Mouse (Mus musculus) layer of hippocampus, adult 18-20 months (tissue): Measurements from ENCODE around the gene Efcab6. TPM values are rescaled to one million over a fixed set of nuclear protein-coding genes. Genes with fewer than 3 reads are reported as not detected.

Source experiments
- DNase-seq, 2 experiments: peaks; one replicate each; pipeline ENCODE4 v3.0.0; 2022; ENCODE audit warnings: low spot score in 2 of 2
- total RNA-seq, 2 experiments: library from RNA; stranded (reverse); gene quantifications; 2 replicates each; pipeline ENCODE4 v1.2.3; 2021

Efcab6 gene
- total RNA-seq, 2 experiments from 2014 or later = 6.3 to 7.6 TPM

DNA sequence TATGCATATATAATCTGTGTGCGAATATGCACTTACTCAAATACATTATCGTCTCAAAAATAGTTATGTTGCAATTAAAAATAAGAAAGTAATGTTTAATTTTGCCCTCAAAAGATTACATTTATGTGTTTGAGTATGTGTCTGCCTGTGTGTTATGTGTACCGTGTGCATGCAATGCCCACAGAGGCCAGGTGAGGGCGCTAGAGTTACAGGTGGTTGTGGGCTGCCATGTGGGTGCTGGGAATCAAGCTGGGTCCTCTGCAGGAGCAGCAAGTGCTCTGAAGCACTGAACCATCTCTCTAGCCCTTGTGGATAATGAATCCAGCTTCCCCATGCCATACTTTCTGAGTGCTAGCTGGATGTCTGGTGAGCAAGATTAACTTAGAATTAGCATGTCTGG, 522 bp upstream of the Efcab6 start:
- DNase-seq = no peak

DNA sequence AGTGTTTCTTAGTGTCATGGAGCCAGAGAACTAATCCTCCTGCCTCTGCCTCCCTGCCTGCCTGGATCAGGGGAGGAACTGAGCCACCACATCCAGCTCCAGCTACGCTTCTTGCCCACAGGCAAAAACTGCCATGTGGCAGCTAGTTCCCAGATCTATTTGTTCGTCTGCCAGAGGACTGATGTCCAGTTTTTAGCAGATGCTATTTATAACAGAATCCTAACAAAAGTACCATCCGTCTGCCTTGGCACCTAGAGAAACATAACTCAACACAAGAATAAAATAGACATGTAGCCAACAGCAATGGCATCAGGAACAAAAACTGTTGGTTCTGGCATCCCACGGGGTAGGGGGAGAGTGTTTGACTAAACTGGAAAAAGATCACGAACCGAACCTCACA, 6.3 kb downstream of the Efcab6 start:
- DNase-seq = no peak

DNA sequence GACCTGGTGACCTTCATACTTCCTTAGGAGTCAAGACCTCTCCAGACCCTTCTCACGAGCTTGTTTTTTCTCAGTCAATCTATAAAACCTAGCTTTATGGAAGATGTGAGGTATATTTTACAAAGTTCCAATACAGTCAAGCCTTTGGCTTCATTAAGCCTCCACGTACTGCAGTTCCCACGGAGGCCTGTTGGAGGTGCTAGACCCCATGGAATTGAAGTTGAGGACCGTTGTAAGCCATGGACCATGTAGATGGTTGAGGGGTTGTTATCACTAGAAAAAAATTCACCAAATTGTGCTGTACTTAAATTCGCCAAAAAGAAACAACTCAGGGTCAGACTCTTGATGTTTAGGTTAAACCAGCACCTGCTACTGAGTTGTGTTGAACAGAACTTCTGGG, 9.1 kb downstream of the Efcab6 start:
- DNase-seq = no peak

DNA sequence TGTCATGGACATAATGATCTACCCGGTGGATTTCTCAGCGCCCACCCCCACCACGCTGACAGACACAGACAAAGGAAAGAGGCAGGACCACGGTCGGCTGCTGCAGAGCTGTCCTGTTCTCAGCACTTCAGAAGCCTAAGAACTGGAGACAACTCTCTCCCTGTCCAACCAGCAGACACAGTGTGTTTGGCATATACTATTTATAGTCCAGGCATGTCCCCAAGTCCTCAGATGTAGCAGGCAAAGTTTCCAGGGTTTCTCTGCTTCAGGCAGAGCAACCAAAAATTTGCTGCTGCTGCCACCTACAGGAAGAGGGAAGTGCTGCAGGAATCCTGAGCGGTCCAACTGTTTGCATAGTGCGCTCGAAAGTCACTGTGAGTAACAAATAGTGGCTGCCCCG, 11.3 kb downstream of the Efcab6 start:
- DNase-seq = peak; percentile 71 to 88

DNA sequence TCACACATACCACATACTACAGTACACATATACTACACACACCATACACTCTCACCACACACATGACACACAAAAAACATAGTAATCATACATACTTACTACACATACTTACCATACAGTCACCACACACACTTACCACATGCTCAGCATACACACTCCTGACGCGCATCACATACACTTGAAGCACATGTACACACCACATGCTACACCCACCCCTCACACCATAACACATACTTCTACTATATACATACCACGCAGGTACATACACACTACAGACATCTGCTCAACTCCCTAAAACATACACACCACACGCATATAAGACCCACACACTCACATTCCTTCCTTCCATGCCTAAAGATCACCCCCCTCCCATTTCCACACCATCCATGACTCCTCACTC, 11.9 kb downstream of the Efcab6 start:
- no peak for DNase-seq

DNA sequence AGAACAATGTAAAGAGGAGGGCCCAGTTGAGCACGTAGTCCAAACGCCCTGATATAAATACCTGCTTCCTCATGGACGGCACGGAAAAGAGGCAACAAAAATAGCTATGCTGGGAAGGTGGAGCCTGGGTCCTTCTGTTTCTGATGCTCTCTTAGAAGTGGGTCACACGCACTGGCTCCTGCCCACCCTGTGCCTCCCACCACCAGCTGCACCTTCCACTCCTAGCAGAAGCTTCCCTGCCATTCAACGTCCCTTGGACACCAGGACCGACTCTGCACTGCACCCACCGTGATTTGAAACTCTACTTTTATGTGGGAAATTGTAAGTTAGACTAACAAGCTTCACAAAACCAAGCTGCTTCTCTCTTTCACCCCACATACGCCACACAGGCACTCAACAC, 12.8 kb downstream of the Efcab6 start:
- no peak for DNase-seq

DNA sequence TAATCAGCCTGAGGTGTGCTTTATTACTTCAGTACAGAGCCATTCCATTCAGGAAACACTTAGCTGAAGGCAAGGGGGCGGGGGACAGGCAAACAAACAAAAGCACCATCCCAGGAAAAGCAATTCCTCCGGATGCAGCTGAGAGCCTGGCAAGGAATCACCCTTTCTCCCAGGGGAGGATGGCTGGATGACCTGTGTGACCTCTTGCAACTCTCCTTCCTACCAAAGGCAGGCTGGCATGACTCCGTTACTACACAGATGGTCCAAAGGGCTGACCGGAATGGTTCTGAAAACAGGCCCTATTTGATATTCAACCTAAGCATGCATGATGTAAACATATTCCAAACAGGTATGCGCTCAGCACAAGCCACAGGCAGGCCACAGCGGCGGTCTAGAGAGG, 15.6 kb downstream of the Efcab6 start:
- DNase-seq = no peak

DNA sequence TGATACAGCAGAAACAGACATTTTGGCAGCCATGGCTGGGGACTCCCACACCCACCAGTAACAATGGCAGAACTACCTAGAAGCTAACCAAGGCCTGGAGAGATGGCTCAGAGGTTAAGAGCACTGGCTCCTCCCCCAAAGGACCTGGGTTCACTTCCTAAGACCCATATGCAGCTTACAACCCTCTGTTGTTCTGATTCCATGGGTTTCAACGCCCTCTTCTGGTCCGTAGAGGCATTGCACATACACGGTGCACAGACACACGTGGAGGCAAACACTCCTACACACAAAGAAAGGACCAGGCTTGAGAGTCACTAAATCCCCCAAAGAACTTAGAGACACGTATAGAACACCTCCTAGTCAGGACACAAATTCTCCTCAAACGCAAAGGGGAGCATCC, 19.6 kb downstream of the Efcab6 start:
- DNase-seq = no peak

DNA sequence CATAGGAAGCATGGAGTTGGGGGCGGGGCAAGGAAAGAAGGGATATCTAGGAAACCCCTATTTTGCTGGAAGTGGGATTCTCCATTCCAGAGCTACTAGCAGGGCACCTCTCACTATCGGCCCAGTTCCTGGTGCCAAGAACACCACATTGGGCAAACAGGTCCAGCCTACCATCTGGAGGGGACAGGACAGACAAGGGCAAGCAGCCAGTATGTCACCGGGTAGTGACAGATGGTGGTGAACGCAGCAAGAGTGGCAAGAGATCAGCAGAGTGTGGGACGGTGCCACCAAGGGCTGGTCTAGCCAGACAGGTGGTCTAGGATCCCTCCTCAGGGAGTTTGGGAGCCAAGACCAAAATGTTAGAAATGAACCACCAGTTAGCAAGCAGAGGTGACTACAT, 28.1 kb downstream of the Efcab6 start:
- DNase-seq = no peak

DNA sequence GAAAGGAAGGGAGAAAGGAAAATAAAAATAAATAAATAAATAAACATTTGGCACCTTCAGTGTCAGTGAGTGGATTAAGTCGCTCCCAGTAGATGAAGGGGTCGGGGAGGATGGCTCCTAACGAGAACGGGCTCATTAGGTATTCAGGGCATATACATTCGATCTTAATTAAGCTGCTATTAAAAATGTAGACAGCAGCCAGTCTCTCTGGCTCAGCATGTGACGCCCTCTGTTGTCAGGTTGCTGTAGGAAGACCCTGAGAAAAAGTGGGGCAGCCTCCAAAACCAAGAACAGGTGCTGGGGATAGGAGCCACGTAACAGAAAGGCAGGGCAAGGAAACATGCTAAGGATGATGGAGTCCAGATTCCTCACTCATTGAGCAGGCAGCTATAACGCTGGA, 39.5 kb downstream of the Efcab6 start:
- DNase-seq = no peak

DNA sequence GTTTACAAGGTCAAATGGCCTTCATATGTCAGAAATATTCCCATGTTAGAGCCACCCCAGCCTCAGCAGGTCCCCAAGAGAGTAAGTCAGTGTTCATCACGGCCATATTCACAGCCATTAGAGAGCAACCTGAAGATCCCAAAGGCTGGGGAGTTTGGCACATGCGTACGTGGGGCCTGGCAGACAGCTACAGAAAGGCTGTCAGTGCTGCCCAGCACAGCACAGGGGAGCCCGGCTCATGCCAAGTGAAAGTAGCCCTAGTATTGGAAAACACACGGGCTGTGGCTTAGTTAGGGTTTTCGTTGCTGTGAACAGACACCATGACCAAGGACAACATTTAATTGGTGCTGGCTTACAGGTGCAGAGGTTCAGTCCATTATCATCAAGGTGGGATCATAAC, 40.3 kb downstream of the Efcab6 start:
- no peak for DNase-seq

DNA sequence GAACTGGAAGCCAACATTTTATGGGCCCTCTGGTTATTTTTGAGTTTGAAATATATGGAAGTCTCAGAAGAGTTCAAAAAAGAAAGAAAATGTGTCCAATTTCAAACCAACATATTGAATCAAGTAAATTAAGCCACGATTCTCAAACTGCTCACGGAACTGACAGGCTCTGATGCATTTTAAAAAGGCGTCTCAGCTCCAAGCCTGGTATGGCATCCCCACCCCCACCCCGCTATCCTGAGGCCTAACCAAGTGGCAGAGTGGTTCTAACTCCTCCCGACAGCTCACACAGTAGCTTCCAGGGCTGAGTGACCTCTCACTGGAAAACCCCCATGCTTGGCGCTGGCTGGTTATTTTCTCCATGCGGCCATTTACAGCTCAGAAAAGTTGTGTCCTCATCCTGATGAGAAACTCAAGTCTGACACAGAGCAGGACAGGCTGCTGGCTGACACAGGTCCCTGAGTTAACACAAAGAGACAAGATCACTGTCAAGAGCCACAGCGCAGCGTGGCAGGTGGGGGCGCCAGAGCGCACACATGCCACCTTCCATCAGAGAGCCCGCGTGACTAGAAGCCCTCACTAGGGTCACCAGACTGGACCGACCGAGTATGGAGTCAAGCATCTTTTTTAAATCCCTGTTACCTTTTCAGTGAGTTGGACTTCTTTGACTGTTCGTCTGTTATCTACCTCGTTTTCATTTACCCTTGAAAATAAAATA, 55.7 kb downstream of the Efcab6 start:
- DNase-seq = no peak

DNA sequence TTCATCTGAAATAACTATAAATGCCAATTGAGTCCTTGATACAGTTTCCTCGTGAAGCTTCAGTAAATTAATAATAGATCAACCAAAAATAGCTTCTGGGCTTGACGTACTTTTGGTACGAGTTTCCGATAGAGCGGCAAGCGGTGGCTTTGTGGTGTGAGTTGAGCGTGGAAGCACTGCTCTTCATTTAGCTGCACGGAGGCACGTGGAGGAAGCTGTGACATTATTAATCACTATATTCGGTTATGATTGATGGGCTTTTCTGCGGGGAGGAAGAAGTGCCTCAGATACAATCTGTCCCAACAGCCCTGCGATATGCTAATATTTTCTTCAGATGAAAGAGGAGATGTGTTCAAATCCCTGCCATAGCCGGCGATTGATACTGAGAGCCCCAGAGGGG, 60.9 kb downstream of the Efcab6 start:
- DNase-seq = peak in 1 of 2 experiments; percentile 46

DNA sequence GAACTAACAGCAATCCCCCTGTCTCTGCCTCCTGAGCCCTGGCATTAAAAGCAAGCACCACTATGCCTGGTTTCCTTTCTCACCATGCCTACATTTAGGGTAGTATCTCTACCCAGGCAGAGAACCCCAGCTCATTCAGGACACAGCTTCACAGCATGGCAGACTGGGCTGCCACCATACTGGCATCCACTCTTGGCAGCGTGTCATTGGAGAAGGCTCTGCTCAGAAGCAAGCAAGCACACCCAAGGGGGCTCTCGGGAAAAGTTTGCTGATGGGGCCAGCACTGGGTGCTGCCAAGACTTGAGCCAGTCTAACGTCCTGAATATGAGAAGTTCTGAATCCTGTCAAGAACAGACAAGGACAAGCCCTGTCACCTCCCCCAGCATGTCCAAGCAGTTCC, 66.1 kb downstream of the Efcab6 start:
- DNase-seq = no peak

DNA sequence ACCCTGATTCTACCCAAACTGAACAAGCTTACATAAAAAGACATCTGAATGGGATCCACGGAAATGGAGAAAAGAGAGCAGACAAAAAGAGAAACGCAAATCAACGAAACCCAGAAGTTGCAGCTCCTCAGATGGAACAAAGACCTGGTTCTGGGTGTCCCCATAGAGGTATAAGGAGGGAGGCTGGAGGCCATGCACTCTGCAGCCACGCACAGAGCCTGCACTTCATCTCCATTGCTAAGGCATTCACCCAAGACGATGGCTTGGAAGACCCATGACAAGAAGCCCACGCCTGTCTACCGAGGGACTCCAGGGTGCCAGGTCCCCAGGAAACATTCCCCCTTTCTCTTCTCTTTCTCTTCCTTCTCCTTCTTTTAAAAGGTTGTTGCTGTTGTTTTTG, 66.6 kb downstream of the Efcab6 start:
- DNase-seq = no peak

DNA sequence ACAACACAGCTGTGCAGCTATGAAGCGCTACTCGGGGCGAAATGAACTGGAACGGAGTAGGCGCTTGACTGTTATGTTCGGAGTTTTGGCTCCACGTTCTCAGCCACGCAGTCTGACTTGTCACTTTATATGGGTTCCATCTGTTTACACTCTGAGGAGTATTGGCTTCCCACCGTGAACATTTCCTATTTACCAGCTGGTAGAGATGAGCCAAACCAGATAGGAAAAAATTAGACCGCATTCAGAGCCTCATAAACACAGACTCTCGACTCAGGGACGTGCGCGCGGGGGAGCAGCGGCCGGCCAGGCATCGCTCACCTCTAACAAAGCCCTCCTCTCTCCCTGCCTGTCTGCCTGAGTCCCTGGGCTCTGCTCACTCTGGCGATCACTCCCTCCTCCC, 67.1 kb downstream of the Efcab6 start:
- DNase-seq = peak; percentile 76 to 88

DNA sequence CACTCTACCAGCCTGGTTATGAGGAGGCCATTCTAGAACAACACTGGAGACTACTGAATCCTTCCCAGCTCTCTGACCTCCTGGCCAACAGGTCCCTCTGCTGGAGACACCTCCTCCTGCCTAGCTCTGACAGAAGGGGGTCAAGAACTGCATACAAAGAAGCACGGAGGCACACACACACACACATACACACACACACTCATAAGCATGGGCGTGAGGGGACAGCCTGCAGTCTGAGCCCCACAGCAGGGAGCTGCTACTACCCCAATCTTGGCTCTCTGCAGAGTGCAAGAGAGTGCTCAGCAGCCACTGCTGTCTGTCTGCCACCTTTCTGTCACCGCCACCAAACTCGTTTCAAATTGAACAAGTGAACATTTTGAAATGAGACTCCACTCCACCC, 67.6 kb downstream of the Efcab6 start:
- DNase-seq = peak in 1 of 2 experiments; percentile 41

DNA sequence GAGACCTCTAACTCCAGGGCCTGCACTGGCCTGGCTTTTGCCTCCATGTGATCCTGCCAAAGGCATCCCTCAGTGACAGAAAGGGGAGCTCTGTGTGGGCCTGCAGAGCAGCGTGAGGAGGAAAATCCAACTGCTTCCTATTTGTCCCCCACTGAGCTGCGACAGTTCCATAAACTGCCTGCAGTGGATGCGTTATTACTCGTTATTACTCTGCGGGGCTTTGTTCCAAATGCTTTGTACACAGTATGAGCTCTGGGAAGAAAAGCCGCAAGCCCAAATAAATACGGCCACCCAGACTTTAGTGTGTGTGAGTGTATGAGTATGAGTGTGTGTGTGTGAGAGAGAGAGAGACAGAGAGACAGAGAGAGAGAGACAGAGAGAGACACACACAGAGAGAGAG, 68.3 kb downstream of the Efcab6 start:
- no peak for DNase-seq

DNA sequence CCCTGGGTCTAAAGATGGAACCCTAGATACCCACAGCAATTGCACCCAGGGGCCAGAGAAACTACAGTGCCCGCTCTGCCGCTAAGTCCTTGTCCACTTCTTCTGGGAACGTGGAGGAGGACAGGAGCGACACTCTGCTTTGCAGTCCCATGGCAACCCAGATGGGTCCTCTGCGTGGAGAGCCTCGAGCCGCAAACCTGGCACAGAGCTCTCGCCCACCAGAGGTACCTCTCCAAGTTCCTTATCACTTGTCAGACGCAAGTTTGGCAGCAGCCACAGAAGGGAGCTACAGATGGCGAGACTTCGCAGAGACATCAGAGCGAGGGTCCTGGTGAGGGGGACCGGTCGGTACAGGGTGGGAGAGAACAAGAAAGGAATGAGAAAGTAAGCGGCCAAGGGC, 73.0 kb downstream of the Efcab6 start:
- no peak for DNase-seq

DNA sequence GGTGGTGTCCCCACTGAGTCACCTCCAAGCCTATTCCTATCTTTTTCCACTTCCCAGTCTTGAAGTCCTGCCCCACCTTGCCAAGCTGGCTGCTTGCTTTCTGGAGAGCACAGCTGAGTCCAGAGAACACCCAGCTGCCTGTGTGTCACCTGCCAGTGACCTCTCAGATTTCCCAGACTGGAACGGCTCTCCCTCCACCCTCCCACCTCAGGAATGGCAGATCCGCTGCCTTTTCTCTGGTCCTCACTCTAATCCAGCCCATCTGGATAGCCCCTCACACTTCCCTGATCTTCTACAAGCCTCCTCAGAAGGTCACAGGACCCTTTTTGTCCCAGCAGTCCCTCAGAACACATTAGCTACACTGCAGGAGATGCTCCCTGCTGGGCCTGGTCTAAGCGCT, 73.7 kb downstream of the Efcab6 start:
- DNase-seq = no peak

DNA sequence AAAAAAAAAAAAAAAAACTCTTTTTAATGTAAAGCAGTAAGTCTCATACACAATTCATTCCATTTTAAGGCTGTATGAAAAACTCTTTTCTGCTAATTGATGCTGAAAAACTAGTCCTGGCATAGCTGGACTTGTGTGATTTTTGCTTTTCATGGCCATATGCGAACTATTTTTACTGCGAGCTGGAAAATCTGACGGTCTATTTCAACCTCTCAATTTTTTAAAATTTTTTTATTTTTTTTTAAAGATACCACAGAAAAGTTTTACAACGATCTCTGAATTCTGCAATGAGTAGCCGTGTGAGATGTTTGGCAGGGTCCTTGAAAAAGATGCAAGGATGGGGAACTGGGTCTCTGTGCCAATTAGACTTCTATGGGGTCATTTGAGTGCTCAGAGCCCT, 75.9 kb downstream of the Efcab6 start:
- DNase-seq = no peak

DNA sequence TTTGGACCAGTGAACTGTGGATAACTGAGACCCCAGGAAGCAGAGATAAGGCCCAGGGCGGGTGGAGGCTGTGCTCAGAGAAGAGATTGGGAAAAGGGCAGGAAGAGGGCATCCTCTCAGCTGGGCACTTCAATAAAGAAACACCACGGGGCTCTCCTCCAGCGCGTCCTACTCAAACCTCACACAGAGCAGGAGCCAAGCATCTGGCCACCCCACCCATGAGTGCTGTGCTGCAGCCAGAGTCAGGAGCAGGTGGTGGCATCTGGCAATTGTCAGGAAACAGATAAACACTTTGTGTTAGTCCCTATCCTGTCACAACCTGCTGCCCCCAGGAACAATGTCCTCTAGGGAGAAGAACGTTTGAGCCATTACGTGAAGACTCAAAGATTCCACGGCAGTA, 77.1 kb downstream of the Efcab6 start:
- DNase-seq = no peak

DNA sequence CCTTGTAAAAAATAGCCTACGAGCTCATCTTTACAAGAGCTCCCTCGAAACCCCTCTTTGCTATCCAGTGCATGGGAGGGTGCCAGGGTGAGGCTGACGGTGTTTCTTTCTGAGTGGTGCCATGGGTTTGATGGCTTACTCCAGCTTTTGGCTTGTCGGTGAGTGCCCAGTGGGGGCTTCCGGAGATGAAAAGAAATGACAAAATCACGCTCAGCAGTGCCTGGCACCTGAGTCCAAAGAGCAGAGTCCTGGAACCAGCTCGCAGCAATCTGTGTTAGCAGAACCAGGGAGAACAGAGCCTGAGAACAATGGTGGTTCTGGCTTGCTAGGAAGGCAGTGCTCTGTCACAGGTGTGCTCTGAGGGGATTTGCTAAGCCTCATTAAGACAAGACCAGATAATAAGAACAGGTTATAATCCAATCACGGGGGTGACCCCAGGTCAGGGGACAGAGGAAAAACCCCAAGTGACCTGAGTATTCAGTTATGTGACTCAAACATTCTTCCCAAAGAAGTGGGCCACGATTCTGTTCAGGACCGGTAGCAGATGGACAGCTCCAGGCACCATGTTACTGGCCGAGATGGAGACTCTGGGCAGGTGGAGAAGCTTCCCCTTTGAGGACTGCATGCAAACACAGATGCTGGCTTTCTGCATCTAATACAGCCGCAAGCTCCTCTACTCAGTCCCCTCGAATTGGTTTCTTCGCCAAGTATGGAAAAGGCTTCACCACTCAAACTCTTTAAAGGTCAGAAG, 82.8 kb downstream of the Efcab6 start:
- DNase-seq = no peak
